Mouse (Mus musculus): ENCODE results near the gene Rmnd5b. TPM values are rescaled to one million over a fixed set of nuclear protein-coding genes. Genes with fewer than 3 reads are reported as not detected.
"Not testable (repeated sequence)": the region's sequence is repeated elsewhere in the genome, so short reads cannot be mapped to it uniquely, and the experiment has no call there.

The Rmnd5b gene
- polyA plus RNA-seq, 3 experiments from 2014 or later, result 35.7 to 40.3 (median 38.6) TPM

DNA sequence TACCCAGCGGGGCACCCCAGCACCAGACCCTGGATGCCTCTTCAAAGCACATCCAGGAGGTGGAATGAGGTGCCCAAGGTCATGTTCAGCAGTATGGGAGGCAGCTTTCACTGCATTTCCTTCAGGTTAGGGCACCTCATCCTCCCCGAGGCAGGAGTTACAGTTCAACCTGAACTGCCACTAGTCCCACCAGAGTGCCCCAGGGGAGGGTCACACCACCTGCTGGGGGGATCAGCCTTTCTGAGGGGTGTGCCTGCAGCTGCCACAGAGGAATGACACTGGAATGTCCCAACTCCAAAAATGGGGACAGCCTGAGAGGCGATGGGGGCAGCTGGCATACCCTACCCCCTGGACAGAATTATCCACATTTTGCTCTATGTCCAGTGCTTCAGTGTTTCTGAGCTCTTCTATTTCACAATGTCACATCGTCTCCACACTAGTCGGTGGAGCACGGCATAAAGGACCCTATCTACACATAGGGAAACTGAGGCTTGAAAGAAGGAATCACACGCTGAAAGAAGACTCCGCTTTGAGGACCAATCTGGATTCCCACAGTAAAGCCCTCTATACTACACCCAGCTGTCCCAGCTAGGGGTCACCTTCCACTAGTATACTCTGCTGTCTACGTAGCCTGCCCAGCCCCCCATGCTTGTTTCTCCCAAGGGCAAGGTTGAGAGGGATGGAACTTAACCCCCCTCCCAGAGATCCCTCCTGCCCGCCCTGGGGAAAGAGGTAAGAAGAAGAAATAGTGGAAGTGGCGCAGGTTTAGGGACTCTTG, 13.6 kb upstream of the Rmnd5b start:
- no peak for ATAC-seq

DNA sequence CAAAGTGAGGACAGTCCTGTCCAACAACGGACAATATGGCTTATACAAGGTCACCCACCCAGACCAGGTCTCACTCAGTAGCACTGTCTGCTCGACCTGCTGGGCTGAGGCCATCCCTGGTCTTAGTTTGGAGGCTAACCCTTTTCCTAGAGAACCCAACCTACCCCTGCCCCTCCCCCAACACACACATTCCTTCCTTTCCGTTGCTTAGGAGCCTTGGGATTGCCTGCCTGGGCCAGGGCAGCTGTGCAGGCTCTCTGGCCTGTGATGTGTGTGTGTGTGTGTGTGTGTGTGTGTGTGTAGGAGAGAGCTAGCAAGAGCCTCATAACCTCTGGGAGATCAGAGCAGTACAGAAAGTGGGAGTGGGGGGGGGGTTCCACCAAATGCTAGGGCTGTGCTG, 12.9 kb upstream of the Rmnd5b start:
- ATAC-seq, result no peak

DNA sequence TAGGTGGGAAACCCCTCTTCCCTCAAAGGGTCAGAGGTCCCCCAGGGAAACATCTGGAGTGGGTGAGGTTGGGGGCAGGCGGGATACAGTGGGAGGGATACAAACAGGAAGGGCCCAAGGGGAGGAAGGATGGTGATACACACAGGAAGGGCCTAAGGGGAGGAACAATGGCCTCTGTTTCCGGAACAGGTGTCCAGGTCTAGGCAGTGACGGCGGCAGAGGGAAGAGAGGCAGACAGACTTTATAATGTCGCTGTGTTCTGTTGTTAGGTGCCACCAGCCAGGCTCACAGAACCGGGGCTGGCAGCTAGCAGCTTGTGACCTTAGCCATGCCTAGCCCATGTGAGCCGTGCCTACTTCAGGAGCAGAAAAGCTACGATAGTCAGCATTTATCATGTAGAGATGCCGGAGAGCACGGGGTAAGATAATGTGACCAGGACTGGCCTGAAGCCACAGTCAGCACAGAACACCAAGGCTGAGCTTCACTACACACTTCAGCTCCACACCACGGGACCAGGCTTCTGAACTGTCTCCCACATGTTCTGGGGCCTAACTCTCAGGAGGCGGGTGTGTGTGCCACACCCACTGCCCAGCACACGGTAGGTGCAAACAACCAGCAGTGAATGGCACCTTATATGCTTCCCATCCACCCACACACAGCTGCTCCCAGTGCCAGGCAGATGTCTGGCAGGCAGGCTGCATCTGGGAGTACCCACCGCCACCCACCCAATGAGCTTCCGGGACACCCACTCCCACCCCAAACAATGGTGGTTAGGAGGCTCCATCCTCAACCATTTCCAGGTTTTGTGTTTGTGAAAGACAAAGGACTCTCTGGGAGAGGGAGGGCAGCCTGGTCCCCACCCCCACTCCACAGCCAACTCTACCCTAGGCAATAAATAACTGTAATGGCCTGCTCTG, 11.3 kb upstream of the Rmnd5b start:
- ATAC-seq, result no peak

DNA sequence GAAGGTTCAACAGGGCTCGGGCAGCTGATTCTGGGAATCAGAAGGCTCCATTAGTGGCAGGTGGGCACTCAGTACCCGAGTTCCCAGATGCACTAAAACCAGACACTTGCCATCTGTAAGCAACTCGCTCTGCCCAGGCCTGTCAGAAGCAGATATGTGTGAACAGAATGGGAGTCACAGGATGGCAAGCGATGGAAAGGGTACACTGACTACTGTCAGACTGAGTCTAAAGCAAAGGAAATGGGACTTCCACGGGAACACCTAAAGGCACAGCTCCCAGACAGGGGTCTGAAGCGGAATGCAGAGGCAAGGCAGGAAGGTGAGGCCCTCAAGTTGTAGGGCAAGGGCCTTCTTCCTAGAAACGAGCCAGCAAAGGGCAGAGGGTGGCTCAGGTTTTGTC, 10.5 kb upstream of the Rmnd5b start:
- no peak for ATAC-seq

DNA sequence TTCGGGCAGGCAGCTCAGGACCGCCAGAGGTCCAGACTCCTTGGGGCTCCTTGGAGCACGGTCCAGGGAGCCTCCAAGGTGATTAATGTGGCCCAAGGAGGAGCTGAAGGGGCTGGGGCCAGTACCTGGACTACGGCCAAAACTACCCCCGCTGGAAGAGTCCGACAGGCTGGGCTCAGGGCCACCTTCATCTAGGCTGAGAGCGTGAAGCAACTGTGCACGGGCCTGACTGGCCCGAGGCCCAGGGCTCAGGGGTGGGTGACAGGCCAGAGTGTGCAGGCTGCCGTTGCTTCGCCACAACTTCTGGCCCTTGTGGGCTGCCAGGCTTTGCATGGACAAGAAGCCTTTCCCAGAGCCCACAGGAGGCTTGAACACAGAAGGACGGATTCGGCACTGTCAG, 9.6 kb upstream of the Rmnd5b start:
- ATAC-seq, result no peak

DNA sequence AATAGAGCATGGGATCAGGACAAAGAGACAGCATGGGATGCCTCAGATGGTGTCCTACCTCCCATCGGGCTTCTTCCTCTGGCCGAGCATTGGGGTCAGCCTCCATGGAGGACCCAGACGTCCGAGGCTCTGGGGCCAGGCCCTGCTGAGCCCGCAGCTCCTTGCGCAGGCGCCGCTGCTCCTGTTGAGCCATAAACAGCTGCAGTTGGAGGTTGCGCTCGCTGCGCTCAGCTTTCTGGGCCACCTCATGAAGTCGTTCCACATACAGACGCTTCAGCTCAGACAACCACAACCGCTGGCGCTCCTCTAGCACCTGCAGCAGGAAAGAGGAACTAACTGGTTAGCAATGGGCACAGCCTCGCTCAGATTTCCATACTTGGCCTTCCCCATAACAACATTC, 8.5 kb upstream of the Rmnd5b start:
- ATAC-seq, result no peak

DNA sequence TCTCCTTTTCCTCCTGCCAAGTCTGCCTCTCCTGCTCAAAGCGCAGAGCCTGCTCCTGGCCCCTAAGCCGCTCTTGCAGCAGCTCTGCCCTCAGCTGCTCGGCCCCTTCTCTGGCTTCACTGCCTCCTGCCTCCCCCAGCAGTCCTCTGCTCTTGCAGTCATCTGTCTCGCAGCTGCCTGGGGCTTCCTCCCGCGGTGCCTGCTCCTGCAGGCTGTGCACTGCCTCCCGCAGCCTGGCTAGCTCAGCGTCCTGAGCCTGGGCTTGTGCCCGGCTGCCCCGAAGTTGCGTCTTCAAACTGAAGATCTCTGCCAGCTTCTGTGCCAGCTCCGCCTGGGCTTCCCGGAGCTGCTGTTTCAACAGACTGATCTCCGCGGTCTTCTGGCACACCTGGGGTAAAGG, 8.1 kb upstream of the Rmnd5b start:
- no peak for ATAC-seq

DNA sequence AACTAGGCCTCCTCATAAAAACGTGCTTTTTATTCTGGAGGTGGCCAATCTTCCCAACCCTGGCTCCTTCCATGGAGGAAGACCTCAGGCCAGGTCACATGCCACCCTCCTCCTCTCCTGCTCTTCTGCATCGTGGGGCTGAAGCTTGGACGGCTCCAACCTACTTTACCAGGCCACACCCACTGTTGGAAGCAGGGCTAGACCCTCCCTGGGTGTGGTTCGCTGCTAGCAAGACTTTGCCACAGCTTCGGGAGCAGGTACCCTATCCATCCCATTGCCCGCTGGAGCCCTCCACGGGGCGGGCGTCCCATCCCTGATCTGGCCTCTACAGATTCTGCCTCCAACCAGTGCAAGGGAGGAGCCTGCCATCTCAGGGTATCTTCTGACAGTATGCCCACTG, 7.5 kb upstream of the Rmnd5b start:
- ATAC-seq, result no peak

DNA sequence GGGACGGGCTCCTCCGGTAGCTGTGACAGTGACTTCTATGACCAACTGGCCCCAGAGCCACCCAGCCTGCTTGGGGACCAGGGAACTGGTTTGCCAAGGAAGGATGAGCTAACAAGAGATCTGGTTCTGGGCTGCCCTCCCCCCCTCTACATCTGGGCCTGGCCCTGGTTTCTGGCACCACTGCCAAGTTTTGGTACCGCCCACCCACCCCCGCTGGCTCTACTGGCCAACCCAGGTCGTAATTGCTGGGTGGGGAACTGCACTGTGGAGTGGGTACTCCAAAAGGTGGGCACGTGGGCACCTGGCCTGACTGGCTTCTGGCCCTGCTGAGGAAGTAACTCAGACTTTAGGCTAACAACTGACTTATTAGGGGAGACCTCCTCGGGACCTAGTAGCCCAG, 5.1 kb upstream of the Rmnd5b start:
- ATAC-seq, result no peak

DNA sequence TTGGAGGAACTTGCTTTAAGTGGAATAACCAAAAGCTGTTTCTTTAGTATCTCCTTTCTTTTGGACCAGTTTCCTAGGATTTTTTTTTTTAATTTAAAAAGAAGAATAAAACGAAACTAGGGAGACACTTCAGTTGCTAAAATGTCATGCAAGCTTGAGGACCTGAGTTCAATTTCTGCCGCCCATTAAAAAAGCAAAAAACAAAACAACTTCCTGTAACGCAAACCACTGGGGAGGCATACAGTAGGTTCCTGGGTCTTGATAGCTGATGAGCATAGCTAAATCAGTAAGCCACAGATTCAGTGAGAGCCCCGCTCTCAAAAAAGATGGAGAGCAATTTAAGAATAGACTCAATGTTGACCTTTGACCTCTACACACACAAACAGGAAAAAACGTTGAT, 2.8 kb upstream of the Rmnd5b start:
- ATAC-seq, result no peak

DNA sequence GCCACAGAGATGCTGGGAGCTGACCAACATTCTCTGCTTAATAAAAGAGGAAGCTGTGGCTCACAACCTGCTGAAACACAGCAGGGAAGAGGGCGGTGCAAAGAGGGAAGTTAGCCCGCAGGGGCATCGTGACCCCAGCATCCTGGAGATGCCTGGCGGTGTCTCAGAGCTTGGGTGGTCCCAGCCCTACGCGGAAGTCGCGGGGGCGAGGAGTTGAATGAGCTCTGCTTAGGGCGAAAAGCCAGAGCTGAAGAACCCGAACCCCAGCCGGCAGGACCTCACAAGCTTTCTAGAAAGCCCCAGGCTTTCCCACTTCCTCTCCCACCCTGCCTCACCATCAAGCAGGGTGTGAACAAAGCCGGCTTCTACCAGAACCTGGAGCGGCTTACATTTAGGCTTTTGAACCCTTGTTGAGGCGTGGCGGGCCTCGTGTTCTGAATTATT, 2.3 kb upstream of the Rmnd5b start:
- peak; percentile 26 for ATAC-seq

DNA sequence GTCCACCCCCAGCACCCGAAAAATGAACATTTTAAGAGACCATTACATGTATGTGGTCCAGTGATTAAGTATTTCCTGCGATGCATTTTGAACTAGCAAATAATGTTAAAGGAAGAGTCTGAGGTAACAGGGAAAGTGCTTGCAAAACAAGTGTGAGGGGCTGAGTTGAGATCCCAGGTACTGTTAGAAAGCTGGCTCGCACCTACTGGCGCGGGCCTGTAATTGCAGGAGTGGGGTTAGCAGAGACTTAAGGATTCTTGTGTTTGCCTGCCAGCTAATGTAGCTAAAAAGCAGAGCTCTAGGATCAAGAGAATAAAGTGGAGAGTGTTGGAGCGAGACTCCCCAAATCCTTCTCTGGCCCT, 608 bp upstream of the Rmnd5b start:
- peak; percentile 41 for ATAC-seq

DNA sequence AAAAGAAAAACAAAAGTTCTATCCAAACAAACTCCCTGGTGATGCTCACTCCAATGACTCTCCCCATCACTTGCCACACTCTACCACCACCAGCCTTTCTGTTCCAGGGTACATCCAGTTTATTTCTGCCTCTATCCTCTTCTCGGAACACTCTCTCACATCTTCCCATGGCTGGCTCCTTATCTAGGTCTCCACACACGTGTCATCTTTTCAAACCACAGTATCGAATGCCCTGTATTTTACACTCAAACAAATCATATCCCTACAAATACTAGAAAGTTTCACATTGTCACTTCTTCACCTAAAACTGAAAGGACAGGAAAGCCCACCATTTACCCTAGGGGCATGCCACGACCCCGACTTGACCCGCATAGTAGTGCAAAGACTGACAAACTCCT, 570 bp downstream of the Rmnd5b start:
- no peak for ATAC-seq

DNA sequence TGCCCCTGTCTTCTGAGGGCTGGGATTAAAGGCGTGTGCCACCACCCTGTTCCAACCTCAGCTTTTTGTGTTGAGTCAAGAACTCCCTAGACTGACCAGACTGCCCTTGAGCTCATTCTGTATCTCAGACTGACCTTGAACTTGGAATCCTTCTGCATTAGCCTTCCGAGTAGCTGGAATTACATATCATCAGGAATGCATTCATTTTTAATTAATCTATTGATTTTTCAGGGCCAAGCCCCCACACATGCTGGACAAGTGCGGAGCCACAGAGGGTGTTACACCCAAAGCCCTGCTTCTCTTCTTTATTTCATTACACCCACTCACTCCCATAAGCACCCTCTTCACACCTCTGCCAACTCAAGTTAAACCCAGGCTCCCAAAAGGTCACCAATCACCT, 2.0 kb downstream of the Rmnd5b start:
- ATAC-seq, result no peak

DNA sequence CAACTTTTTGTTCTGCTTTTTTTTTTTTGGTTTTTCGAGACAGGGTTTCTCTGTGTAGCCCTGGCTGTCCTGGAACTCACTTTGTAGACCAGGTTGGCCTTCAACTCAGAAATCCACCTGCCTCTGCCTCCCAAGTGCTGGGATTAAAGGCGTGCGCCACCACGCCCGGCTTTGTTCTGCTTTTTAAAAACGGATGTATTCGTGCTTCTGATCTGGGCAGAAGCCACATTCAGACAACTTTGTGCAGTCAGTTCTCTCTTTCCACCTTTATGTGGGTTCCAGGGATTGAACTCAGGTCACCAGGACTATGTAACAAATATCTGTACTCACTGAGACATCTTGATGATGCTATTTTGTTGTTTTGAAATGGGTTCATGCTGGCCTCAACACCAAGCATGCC, 2.5 kb downstream of the Rmnd5b start:
- ATAC-seq, result not testable (repeated sequence)

DNA sequence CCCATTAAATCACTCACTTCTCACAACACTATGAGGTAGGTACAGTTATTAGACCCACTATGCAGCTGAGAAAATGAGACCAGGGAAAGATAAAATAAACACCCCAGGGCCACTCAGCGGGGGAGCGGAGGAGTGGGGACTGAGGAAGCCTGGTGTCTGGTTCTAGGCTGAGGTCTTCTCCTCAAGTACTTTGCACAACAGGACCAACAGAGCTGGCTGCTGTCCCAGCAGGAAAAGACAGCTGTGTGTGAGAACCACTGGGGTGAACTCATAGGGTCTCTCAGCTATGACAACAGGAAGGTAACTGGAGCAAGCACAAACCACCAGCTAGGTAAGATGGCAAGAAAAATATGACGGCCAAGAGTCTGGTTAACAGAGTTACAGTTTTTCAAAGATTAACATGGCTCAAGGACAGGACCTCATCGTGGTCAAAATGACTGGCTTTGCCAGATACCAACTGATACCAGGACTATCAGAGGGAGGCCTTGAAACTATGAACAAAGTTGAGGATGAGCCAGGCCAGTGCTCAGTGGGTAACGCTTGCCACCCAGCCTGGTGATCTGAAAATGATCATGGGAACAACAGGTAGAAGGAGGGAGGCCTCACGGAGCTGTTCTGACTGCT, 3.5 kb downstream of the Rmnd5b start:
- no peak for ATAC-seq

DNA sequence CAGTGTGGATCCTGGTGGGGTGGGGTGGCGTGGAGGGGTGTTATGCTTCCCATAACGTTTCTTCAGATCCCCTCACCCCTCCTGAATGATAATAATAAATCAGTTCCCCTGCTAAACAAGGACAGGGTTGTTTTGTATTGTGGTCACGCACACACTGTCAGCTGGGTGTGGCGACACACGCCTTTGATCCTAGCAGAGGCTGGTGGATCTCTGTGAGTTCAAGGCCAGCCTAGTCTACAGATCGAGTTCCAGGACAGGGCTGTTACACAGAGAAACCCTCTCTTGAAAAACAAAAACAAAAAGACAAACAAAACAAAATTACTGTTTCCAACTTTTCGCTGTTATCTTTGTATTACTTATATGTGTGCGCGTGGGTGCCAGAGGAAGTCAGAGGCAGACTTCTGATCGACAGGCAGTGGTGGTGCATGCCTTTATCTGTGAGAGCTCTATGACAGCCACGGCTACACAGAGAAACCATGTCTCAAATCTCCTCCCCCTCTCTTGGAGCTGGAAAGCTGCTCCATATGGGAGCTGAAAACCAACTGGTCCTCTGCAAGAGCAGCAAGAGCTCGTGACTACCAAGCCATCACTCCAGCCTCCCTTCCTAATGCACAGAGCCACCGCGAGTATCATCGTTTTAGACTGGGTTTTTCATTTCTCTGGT, 5.9 kb downstream of the Rmnd5b start:
- ATAC-seq, result no peak

DNA sequence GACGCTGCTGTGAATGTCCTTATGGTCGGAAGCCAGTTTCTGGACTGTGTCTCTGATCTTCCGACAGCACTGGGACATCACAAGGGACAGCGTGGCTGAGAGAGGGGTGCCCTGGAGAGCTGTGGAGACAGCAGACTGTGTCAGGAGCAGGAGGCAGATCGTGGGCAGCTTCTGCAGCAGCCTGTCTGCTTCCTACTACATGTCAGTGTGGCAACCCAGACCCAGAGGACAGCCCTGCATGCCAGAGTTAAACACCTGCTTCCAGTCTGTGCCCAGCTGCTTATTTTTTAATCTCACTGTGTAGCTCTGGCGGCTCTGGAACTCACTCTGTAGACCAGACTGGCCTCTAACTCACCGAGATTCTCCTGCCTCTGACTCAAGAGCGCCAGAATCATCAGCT, 7.8 kb downstream of the Rmnd5b start:
- no peak for ATAC-seq

DNA sequence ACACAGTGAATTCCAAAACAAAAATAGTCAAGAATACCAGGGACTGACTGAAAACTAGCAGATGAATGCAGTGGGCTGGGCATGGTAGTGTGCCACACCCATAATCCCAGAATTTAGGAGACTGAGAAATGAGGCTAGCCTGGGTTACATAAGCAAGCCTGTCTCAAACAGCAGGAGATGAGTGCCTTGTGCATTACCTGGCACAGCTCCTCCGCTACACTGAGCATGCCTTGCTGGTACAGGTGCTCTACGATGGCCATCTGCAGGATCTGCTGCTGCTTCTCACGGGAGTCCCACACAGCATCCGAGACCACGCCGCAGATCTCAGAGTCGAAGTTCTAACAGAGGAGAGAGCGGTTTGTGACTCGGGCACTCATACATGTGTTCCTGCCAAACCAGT, 8.3 kb downstream of the Rmnd5b start:
- no peak for ATAC-seq

DNA sequence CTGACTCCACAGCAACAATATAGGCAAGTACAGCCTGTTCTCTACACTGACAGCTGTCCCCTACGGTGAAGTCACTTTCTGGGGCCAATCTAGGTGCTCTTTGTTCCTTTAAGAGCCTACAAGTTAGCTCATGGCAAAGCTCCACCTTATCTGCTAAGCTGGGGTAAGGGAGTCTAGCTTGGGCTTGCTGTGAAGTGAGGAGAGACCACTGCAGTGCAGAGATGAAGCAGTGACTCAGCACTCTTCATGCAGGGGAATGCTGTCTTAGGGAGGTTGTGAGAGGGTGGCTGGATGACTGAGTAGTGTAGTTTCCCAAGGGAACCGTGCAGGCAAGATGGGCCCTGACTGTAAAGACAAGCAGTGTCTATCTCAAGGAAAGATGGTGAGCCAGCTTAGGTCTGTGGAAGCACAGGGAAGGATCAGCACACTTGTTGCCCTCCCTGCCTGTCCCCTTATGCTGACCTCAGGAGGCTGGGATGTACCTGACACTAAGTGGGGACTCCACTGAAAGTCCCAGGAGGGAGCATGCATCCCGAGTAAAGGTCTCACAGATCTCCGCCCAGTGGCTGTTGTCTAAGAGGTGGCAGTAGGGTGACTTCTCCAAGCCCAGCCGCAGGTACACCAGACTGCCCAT, 10.4 kb downstream of the Rmnd5b start:
- no peak for ATAC-seq

DNA sequence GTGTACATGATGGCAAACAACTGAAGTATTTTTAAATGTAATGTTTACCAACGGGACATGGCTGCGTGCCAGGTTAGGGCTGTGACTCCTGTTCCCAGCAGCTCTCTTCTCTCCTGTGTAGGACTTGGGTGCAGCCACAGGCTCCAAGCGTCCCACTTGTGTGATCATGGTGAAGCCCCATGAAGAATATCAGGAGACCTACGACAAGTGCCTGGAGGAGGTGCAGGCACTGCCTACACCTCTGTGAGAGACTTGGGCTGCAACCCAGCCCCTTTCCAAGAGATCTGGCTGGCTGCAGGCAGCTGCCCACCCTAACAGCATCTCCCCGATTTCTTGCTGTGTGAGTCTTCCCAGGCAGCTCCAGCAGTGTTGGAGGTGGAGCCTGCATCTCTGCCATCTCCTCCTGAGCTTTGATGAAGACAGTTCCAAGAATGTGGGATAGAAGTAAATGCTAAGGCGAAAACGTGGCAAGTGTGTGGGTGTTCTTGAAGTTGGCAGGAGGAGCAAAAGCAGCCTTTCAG, 12.7 kb downstream of the Rmnd5b start:
- no peak for ATAC-seq

DNA sequence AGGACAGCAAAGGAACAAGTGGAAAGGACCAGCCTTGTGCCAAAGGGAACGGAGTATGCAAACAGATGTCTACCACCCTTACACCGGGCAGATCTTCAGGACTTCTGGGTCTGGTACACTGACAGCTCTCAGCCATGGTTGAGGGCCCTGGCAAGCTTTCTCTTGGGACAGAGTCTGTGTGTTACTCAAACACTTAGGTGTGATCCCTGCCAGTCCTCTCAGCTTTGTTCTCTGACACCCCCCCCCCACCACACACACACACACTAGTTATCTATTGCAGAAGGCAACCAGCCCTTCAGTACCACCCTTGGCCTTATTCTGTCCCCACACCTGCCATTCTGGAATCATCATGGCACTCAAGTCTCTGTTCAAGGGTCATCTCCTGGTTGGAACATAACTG, 13.9 kb downstream of the Rmnd5b start:
- no peak for ATAC-seq

All from inflammation-experienced regulatory T-cells, adult 6 months (primary cell).